Mouse (Mus musculus): ENCODE data around the gene 9230102O04Rik. TPM values are rescaled to one million over a fixed set of nuclear protein-coding genes. Genes with fewer than 3 reads are reported as not detected.

9230102O04Rik gene
- polyA plus RNA-seq (2015; fragmentation: Nextera tagmentation; extraction: Ambion mirVana), result not detected in 2 replicates

DNA sequence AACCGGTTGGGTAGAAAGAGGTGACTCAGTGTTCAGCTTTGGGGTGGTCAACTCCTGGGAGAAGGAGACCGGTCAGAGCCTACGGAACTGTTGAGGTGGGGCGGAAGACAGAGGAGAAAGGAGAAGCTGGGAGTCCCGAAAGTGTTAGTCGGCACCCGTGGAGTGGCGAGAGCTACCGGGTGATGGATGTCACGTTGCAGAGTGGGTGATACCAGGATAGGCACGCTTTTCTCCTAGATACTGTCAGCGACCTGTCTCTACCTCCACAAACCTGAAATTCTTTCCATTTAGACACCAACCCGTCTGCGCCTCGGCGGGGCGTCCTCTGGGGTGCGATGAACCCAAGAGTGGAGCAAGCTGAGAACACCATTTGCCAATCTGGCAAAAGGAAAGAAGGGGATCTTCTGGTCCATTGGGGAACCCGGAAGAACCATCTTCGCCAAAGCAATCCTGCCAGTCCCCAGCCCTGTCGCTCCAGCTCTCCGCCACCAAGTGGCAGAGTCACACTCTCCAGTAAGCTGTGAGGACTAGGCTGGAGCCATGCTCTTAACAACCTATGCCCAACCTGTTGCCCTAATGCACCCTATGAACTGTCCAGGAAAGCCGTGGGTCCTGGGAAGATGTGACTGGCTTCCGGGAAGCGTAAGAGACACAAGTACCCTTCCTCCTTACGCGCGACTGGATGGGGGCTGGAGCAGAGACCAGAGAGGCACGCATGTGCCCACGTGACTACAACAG, at the start of gene 9230102O04Rik:
Gene 9230102O04Rik (minus strand): TSS at position 628 of the 738 bp plus-strand sequence.
- ATAC-seq (ENCODE audit: borderline replicate concordance, extremely low read depth, low FRiP score, low TSS enrichment), result peak; percentile 66; the same call in 1 of the 2 replicates
- Histone ChIP-seq H3K4me2 (peak within 1 kb of the TSS; percentile 49), H3K27me3 (peaks cover 96% of the 10 kb centered on the region), H3K4me1 (peaks cover 12% of the 10 kb centered on the region), H3K27ac (no peak within 1 kb of the TSS), H3K4me3 (peak within 1 kb of the TSS; percentile 19), H3K9me3 (no peaks in the 10 kb centered on the region), H3K9ac (no peak within 1 kb of the TSS), H3K36me3 (no peaks in the 10 kb centered on the region)
- WGBS, result under 1% methylated on average over 30 of the region's 30 CpGs

DNA sequence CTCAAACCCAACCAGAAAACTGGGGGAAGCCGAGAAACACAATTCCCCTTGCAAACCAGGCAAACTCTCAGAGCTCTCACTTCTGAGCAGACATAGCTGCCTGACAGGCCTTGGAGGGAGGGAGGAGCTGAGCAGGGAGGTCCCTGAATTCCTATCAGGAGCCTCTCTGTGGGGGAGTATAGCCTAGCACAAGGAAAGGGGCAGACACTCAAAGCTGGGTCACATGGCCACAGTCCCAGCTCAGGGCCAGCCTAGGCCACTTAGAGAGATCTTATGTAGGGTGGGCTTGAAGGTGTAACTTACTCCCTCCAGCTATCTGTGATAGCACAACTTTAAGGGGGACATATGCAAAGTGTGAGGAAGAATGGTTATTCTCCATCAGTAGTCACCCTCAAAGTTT, 46.6 kb upstream of the 9230102O04Rik start:
- Histone ChIP-seq H3K9me3 (no peaks in the 10 kb centered on the region), H3K4me3 (no peak overlapping the region), H3K9ac (no peak overlapping the region), H3K36me3 (no peaks in the 10 kb centered on the region), H3K27ac (no peak overlapping the region), H3K27me3 (no peaks in the 10 kb centered on the region), H3K4me2 (no peak overlapping the region), H3K4me1 (no peaks in the 10 kb centered on the region)
- ATAC-seq (ENCODE audit: borderline replicate concordance, extremely low read depth, low FRiP score, low TSS enrichment), result no peak
- WGBS, result no CpG with 5 or more reads among the region's 1 CpGs

DNA sequence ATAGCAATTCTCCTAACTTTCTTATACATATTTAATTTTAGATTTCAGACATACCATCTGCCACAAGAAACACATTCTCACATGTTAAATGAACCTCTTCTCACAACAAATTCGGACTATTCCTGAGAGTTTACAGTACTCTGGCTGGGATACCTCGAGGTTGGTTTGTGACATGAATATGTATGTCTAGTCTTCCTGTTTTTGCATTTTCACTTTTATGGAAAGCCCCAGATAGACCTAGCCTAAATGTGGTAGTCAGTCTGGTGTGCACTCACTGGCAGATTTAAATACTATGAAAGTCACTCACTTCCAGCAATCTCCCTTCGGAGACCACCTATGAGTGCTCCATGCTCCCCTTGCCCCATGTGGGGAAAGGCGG, 37.6 kb upstream of the 9230102O04Rik start:
- no peak overlapping the region for H3K9ac ChIP-seq

DNA sequence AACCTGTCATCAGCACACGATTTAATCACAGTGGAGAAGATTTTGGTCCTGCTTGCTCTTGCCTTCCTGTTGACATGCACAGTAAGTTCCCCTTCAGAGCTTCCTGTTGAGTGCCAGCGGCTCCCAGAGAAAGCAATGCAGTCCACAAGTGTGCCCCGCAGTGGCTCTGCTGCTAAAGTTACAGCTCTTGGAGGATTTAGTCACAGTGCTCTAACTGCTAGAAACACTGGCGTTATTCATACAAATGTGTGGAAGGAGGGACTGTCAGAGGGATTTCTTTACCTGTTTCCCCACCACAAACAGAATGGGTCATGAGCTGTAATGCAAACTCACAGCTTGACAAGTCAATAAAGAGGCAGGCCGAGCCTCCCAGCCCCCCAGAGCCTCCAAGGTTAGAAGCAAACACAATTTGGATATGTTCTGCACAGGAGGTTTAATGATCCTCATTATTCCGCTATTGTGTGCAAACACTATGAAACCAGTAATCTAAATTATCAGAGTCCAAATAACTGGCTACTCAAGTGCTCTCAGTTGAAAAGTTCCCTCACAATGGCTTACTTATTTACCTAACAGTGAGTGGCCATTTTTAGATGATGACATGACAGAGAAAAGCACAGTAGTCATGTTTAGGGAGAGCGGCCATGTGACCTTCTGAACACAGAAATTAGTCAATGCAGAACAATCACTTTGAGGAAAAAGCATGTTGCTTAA, 37.0 kb upstream of the 9230102O04Rik start:
- Histone ChIP-seq H3K4me1 (0 out of 2 replicates have a peak, but pooled peaks cover 4% of the 10 kb centered on the region), H3K9ac (no peak overlapping the region), H3K9me3 (no peaks in the 10 kb centered on the region), H3K4me3 (no peak overlapping the region), H3K4me2 (no peak overlapping the region), H3K27ac (no peak overlapping the region), H3K36me3 (no peaks in the 10 kb centered on the region), H3K27me3 (no peaks in the 10 kb centered on the region)
- ATAC-seq (ENCODE audit: borderline replicate concordance, extremely low read depth, low FRiP score, low TSS enrichment), result no peak
- 47% methylated on average over 7 of the region's 7 CpGs for WGBS

More for the DNA sequence above, 37.6 kb upstream of the 9230102O04Rik start:
- no peak overlapping the region for H3K27ac ChIP-seq
- WGBS, result 68% methylated on average over 4 of the region's 4 CpGs
- no peaks in the 10 kb centered on the region for H3K9me3 ChIP-seq
- no peak overlapping the region for H3K4me3 ChIP-seq
- no peak for ATAC-seq (ENCODE audit: borderline replicate concordance, extremely low read depth, low FRiP score, low TSS enrichment)
- H3K36me3 ChIP-seq, result no peaks in the 10 kb centered on the region
- 0 out of 2 replicates have a peak, but pooled peaks cover 4% of the 10 kb centered on the region for H3K4me1 ChIP-seq
- no peak overlapping the region for H3K4me2 ChIP-seq
- no peaks in the 10 kb centered on the region for H3K27me3 ChIP-seq

DNA sequence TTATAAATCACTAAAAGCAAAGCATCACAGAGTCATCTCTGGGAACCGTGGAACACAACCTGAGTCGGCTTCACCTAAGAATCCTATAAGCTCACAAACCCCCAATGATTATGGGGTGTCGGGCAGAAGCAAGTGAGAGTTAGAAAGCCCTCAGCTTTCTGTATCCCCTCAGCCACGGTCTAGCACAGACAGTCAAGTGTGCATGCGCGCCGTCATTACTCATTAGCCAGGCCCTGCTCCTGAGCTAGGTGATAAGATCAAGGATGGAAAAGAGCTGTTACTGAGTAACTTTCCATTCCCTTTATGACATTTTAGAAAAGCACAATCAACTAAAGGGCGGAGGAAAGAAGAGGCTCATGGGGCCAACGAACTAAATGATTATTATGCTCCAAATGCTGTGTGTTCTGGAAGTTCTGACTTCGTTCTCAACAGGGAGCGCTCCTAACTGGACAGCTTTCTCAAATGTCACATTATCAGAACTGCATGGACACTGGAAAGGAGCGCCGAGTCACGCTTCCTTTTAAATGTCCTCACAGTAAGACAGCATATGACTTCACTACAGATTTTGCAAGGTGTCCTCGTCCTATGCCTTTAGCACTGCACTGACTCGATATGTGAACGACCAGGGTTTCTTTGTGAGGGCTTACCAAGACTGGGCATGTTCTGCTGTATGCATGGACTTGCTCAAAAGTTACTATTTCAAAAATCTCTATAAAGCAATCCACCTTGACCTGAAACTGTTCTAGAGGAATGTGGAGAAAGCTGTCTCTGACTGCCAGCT, 29.5 kb upstream of the 9230102O04Rik start:
- Histone ChIP-seq H3K4me1 (no peaks in the 10 kb centered on the region), H3K9ac (no peak overlapping the region), H3K36me3 (peaks cover 4% of the 10 kb centered on the region; the same call in 1 of the 2 replicates), H3K4me3 (no peak overlapping the region), H3K4me2 (no peak overlapping the region), H3K27ac (no peak overlapping the region; the same call in 1 of the 2 replicates), H3K27me3 (no peaks in the 10 kb centered on the region), H3K9me3 (no peaks in the 10 kb centered on the region)
- WGBS, result 64% methylated on average over 17 of the region's 17 CpGs
- peak; percentile 73; the same call in 1 of the 2 replicates for ATAC-seq (ENCODE audit: borderline replicate concordance, extremely low read depth, low FRiP score, low TSS enrichment)

DNA sequence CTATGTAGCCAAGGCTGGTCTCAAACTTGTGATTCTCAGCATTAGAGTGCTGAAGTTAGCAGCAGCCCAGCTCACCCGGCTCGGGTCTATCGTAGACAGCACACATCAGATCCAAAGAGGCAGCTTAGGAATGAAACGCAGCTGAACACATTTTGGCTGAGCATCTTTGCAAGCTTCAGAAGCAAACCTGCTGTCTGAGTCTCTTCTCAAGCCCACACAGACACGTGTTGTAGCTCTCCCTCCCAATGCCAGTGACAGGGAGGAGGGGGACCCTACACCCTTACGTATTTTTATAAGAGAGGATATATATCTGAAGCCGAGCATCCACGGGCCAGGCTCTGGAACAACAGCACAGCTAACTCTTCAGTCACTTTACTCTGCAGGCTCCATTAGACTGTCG, 28.3 kb upstream of the 9230102O04Rik start:
- H3K27ac ChIP-seq, result no peak overlapping the region
- no peak overlapping the region for H3K9ac ChIP-seq
- H3K4me1 ChIP-seq, result no peaks in the 10 kb centered on the region
- no peaks in the 10 kb centered on the region for H3K27me3 ChIP-seq
- peaks cover 4% of the 10 kb centered on the region; the same call in 1 of the 2 replicates for H3K36me3 ChIP-seq
- WGBS, result 87% methylated on average over 9 of the region's 9 CpGs
- ATAC-seq (ENCODE audit: borderline replicate concordance, extremely low read depth, low FRiP score, low TSS enrichment), result no peak
- H3K9me3 ChIP-seq, result no peaks in the 10 kb centered on the region
- no peak overlapping the region for H3K4me3 ChIP-seq
- H3K4me2 ChIP-seq, result no peak overlapping the region

DNA sequence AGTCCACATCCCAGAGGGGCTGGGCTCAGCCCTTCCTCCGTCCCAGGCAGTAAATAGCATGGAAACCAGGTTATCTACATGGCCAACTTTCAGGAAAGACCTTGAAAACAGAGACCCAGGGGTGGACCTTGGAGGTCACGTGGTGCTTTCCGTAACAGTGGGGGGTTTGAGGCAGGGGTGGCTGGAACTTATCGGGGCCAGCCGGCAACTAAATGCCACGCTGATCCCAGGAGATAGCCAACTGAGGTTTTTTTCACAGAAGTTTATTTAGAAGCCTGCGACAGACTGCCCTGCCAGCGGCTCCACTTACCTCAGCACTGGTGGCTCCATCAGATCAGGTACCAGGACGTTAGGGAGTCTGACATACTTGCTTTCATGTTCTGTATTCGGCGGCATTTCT, 16.7 kb upstream of the 9230102O04Rik start:
- H3K4me3 ChIP-seq, result peak overlapping the region; percentile 11; the same call in 1 of the 2 replicates
- H3K27ac ChIP-seq, result no peak overlapping the region
- no peaks in the 10 kb centered on the region for H3K4me1 ChIP-seq
- no peaks in the 10 kb centered on the region; the same call in 1 of the 2 replicates for H3K27me3 ChIP-seq
- peak overlapping the region; percentile 50 for H3K4me2 ChIP-seq
- no peak for ATAC-seq (ENCODE audit: borderline replicate concordance, extremely low read depth, low FRiP score, low TSS enrichment)
- peak overlapping the region; percentile 3; the same call in 1 of the 2 replicates for H3K9ac ChIP-seq
- WGBS, result 8% methylated on average over 11 of the region's 11 CpGs
- H3K36me3 ChIP-seq, result no peaks in the 10 kb centered on the region
- H3K9me3 ChIP-seq, result no peaks in the 10 kb centered on the region

DNA sequence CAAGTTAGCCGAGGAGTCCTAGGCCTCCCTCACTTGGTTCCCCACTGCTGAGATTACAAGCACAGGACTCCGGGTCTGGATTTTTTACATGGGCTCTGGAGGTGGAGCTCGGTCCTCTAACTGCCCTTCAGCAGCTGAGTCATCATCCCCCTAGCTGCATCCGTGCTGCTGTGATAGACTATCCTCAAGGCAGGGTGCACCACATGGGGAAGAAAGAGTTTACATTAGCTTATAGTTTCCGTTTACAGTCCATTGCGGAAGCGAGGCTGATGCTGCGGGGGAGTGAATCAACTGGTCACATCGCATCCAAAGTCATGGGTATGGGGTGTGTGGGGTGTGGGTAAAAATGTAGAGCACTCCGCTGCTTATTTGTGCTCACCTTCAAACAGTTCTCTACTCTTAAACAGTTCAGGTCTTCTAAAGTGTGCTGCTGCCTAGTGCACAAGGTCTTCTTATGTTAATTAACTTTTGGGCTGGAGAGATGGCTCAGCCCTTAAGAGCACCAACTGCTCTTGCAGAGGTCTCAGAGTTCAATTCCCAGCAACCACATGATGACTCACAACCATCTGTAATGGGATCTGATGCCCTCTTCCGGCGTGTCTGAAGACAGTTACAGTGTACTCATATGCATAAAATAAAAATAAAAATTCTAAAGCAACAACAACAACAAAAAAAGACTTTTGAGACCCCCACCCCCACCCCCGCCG, 14.7 kb upstream of the 9230102O04Rik start:
- no peaks in the 10 kb centered on the region for H3K4me1 ChIP-seq
- no peak overlapping the region for H3K9ac ChIP-seq
- ATAC-seq (ENCODE audit: borderline replicate concordance, extremely low read depth, low FRiP score, low TSS enrichment), result no peak
- H3K27me3 ChIP-seq, result peaks cover 9% of the 10 kb centered on the region
- H3K4me3 ChIP-seq, result no peak overlapping the region
- no peak overlapping the region for H3K27ac ChIP-seq
- no peak overlapping the region for H3K4me2 ChIP-seq
- no peaks in the 10 kb centered on the region for H3K9me3 ChIP-seq
- no peaks in the 10 kb centered on the region for H3K36me3 ChIP-seq
- 44% methylated on average over 14 of the region's 14 CpGs for WGBS

DNA sequence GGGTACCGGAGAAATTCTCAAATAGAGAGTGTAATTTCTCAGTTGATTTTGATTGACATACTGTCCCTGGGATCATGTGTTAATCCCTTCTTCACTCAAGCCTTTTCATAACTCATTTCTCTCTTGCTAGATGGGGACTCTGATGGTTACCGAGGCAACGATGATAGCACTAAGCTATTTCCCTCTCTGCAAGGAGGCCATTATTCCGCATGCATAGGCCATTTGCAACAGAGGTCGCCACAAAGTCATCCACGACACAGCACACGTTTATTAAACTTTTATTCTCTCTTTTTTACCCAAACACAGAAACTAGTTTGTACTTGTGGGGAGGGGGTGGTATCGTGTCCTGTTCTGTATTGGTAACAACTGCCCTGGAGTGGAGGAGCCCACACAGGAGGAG, 8.5 kb upstream of the 9230102O04Rik start:
- WGBS, result 12% methylated on average over 8 of the region's 8 CpGs
- H3K4me2 ChIP-seq, result no peak overlapping the region
- no peaks in the 10 kb centered on the region for H3K9me3 ChIP-seq
- H3K36me3 ChIP-seq, result no peaks in the 10 kb centered on the region
- H3K4me1 ChIP-seq, result no peaks in the 10 kb centered on the region
- no peak overlapping the region for H3K4me3 ChIP-seq
- H3K27me3 ChIP-seq, result peaks cover 69% of the 10 kb centered on the region
- no peak for ATAC-seq (ENCODE audit: borderline replicate concordance, extremely low read depth, low FRiP score, low TSS enrichment)
- no peak overlapping the region for H3K9ac ChIP-seq
- no peak overlapping the region for H3K27ac ChIP-seq

DNA sequence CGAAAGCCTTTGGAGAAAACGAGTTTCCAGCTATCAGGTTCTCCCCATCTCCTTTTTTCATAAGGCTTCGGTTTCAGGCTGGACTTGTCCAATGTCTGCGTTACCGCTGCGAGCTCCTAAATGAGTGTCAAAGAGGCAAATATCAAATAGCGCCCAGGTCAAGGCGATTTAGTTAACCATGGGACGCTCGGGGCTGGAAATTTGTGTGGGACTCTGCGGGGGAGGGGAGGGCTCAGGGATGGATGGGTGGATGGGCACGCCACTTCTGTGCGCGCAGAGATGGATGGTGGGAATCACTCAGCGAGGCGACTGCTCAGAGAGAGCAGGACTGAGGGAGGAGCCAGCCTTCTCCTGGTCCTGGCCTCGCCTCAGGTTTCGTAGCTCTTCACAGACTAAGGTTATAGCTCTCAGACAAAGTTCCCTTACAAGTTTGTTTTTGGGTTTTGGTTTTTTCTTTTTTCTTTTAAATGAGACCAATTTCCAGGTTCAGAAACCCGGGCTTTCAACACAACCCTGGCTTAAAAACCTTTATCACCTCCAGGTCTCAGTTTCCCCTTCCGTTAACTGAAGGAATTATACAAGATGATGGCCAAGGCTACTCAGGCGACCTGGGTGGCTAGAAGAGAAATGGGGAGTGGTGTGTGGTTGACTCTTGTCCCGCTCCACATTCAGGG, 6.9 kb upstream of the 9230102O04Rik start:
- ATAC-seq (ENCODE audit: borderline replicate concordance, extremely low read depth, low FRiP score, low TSS enrichment), result no peak
- no peak overlapping the region for H3K9ac ChIP-seq
- WGBS, result 1% methylated on average over 22 of the region's 22 CpGs
- peak overlapping the region; percentile 13; the same call in 1 of the 2 replicates for H3K4me2 ChIP-seq
- peaks cover 81% of the 10 kb centered on the region for H3K27me3 ChIP-seq
- H3K4me3 ChIP-seq, result no peak overlapping the region
- no peak overlapping the region for H3K27ac ChIP-seq
- no peaks in the 10 kb centered on the region for H3K9me3 ChIP-seq
- H3K36me3 ChIP-seq, result no peaks in the 10 kb centered on the region
- no peaks in the 10 kb centered on the region for H3K4me1 ChIP-seq

All from lung, embryonic 15.5 days (tissue).